Mouse (Mus musculus) right cerebral cortex, postnatal 14 days (tissue): ENCODE measurements around the gene Sf3b4.
"Not testable (repeated sequence)": the region's sequence is repeated elsewhere in the genome, so short reads cannot be mapped to it uniquely, and the experiment has no call there.

Experiments used
- DNase-seq: peaks from one replicate; pipeline ENCODE4 v3.0.0; 2022

Sf3b4 gene

GRCm38 (mm10) chr3:96175251-96175650 lies 3.1 kb downstream of the Sf3b4 start:
- no peak for DNase-seq

- no peak for DNase-seq
Measured at GRCm38 (mm10) chr3:96178427-96178826, 6.3 kb downstream of the Sf3b4 start.

- no peak for DNase-seq
Measured at GRCm38 (mm10) chr3:96178902-96179301, 6.8 kb downstream of the Sf3b4 start.

- DNase-seq: no peak
Measured at GRCm38 (mm10) chr3:96179531-96179930, 7.4 kb downstream of the Sf3b4 start.

GRCm38 (mm10) chr3:96180727-96181477 lies 8.8 kb downstream of the Sf3b4 start, which contains the start of gene Sv2a:
TSS of gene Sv2a (plus strand) at chr3:96181151.
- DNase-seq: peak; percentile 82

- DNase-seq: peak; percentile 48
Measured at GRCm38 (mm10) chr3:96181510-96182381, 9.6 kb downstream of the Sf3b4 start.

- no peak for DNase-seq
Measured at GRCm38 (mm10) chr3:96182382-96182776, 10.2 kb downstream of the Sf3b4 start.

GRCm38 (mm10) chr3:96192977-96193376 lies 20.8 kb downstream of the Sf3b4 start:
- no peak for DNase-seq

GRCm38 (mm10) chr3:96194966-96195365 lies 22.8 kb downstream of the Sf3b4 start:
- DNase-seq: no peak

GRCm38 (mm10) chr3:96195616-96196313 lies 23.6 kb downstream of the Sf3b4 start:
- no peak for DNase-seq

- no peak for DNase-seq
Measured at GRCm38 (mm10) chr3:96196437-96197128, 24.5 kb downstream of the Sf3b4 start.

GRCm38 (mm10) chr3:96197129-96197749 lies 25.1 kb downstream of the Sf3b4 start:
- DNase-seq: peak; percentile 91

- DNase-seq: no peak
Measured at GRCm38 (mm10) chr3:96198181-96198580, 26.0 kb downstream of the Sf3b4 start.

- DNase-seq: not testable (repeated sequence)
Measured at GRCm38 (mm10) chr3:96198601-96199251, 26.6 kb downstream of the Sf3b4 start.

- no peak for DNase-seq
Measured at GRCm38 (mm10) chr3:96199731-96200130, 27.6 kb downstream of the Sf3b4 start.

GRCm38 (mm10) chr3:96207819-96208218 lies 35.7 kb downstream of the Sf3b4 start:
- DNase-seq: no peak

- no peak for DNase-seq
Measured at GRCm38 (mm10) chr3:96209242-96209641, 37.1 kb downstream of the Sf3b4 start.

- no peak for DNase-seq
Measured at GRCm38 (mm10) chr3:96219191-96219641, 47.1 kb downstream of the Sf3b4 start.

GRCm38 (mm10) chr3:96219661-96220130 lies 47.6 kb downstream of the Sf3b4 start, which contains the start of the genes Bola1 and Hist2h2ab:
TSS of gene Bola1 (minus strand) at chr3:96219709.
TSS of gene Hist2h2ab (plus strand) at chr3:96219865.
- peak; percentile 66 for DNase-seq

- DNase-seq: peak; percentile 50
Measured at GRCm38 (mm10) chr3:96220131-96220764, 48.1 kb downstream of the Sf3b4 start.
